Mouse (Mus musculus): ENCODE results near the gene Yipf6.

GRCm38 (mm10) chrX:98937555-98938294, 1.6 kb downstream of the Yipf6 start:
- TF ChIP-seq POLR2A (IDR thresholded peaks at IDR 0.05; ENCODE audit: borderline replicate concordance, insufficient read depth, low read length): peak; percentile 34; the same call in 1 of the 2 replicates
- peak; percentile 57 for TF ChIP-seq CTCF (IDR thresholded peaks at IDR 0.05; ENCODE audit: borderline replicate concordance, insufficient read depth, low read depth, low read length)

Data from cerebellum, adult 2 months (tissue).